Mouse (Mus musculus) cerebellum, adult 2 months (tissue): Measurements from ENCODE around the gene Cdc34b.

Source experiments
- CTCF ChIP-seq: fragments of 200-500 bp; IDR thresholded peaks from 2 replicates; pipeline ENCODE4 v1.5.1; 2011; ENCODE audit warnings: low read depth, mild to moderate bottlenecking, control low read depth, low read length, moderate library complexity, borderline replicate concordance; ENCODE audit not compliant: insufficient read depth
- POLR2A ChIP-seq: fragments of 200-500 bp; IDR thresholded peaks from 2 replicates; pipeline ENCODE4 v1.6.1; 2011; ENCODE audit warnings: low read length, control low read depth, borderline replicate concordance; ENCODE audit not compliant: insufficient read depth

GRCm38 (mm10) chr11:94732773-94733172, 8.8 kb upstream of the Cdc34b start:
- TF ChIP-seq CTCF (0 out of 2 replicates have a peak, but pooled peaks have one; percentile 1), POLR2A (no peak)
